Mouse (Mus musculus) forebrain, postnatal 0 days (tissue): ENCODE data around the gene Kcnip3. TPM values are rescaled to one million over a fixed set of nuclear protein-coding genes. Genes with fewer than 3 reads are reported as not detected.
A peak's percentile ranks its signal among the peaks of the same experiment; 100 is the strongest.

Experiments used
- ATAC-seq: fragments of 200-750 bp; cut with Nextera tagmentation; 2 replicates; pipeline ENCODE4 v1.8.0; 2017; ENCODE audit warnings: mild to moderate bottlenecking, moderate library complexity
- DNase-seq: peaks from one replicate; pipeline ENCODE4 v3.0.0-alpha.2; 2015
- H3K27ac ChIP-seq: fragments of 300-500 bp; sonication (generic); 2 replicates; pipeline ENCODE4 v1.5.1; 2014; ENCODE audit warnings: low read depth, mild to moderate bottlenecking, antibody characterized with exemption, low read length, moderate library complexity, mixed read lengths
- H3K27me3 ChIP-seq: fragments of 300-500 bp; sonication (generic); 2 replicates; pipeline ENCODE4 v1.6.1; 2014; ENCODE audit warnings: mild to moderate bottlenecking, low read length, mixed read lengths; ENCODE audit not compliant: insufficient read depth
- H3K36me3 ChIP-seq: fragments of 300-500 bp; sonication (generic); 2 replicates; pipeline ENCODE4 v1.6.1; 2014; ENCODE audit warnings: mild to moderate bottlenecking, moderate library complexity; ENCODE audit not compliant: insufficient read depth
- H3K4me1 ChIP-seq: fragments of 300-500 bp; sonication (generic); 2 replicates; pipeline ENCODE4 v1.6.1; 2014; ENCODE audit warnings: antibody characterized with exemption; ENCODE audit not compliant: insufficient read depth
- H3K4me2 ChIP-seq: fragments of 300-500 bp; sonication (generic); 2 replicates; pipeline ENCODE4 v1.6.1; 2014; ENCODE audit warnings: low read depth, mild to moderate bottlenecking, moderate library complexity
- H3K4me3 ChIP-seq: fragments of 300-500 bp; sonication (generic); 2 replicates; pipeline ENCODE4 v1.5.1; 2014; ENCODE audit warnings: low read depth, low read length, mixed read lengths
- H3K9ac ChIP-seq: fragments of 300-500 bp; sonication (generic); 2 replicates; pipeline ENCODE4 v1.6.1; 2014; ENCODE audit warnings: mild to moderate bottlenecking
- H3K9me3 ChIP-seq: fragments of 300-500 bp; sonication (generic); 2 replicates; pipeline ENCODE4 v1.6.1; 2016; ENCODE audit warnings: low read length
- CTCF ChIP-seq: sonication (generic); IDR thresholded peaks from 2 replicates; pipeline ENCODE4 v1.5.1; 2016; ENCODE audit warnings: antibody characterized with exemption, control low read depth, low read depth
- WGBS: fragments of 180-500 bp; shearing (Covaris S2); extraction: QIAGEN DNeasy Blood & Tissue Kit; methylation state at CpG from one replicate; pipeline ENCODE4 v1.1.7; 2014; 5-methylcytosine and 5-hydroxymethylcytosine counted together
- polyA plus RNA-seq: library from polyadenylated mRNA; unstranded; fragments of >200 nt; fragmentation: Nextera tagmentation; extraction: Ambion mirVana; gene quantifications from 2 replicates; pipeline ENCODE4 v1.2.1, GENCODE M21; 2015
- total RNA-seq: library from RNA; depleted of rRNA; stranded (reverse); fragments of >200 nt; gene quantifications from 2 replicates; pipeline ENCODE4 v1.2.3, GENCODE M21; 2014

Kcnip3 gene
- total and polyA plus RNA-seq, 2 experiments from 2014 or later, result 15.8 to 27.8 TPM

DNA sequence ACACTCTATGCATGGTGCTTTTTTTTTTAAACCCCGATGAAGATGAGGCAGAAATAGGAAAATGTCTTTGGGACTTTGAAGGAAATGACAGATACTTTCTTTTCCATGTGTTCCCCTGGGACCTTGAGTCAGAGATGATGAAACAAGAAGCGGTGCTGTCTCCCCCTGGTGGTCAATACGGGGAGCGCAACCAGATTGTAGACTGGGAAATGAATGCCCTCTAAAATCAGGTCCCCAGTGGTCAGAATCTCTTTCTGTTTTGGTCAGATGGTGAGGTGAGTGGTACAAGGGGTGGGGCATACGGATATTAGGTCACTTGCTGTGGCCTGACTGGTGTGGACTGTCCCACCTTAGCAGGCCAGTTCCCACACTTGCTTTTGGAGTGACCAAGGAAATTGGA lies 68.1 kb downstream of the Kcnip3 start:
- no peaks in the 10 kb centered on the region for H3K4me1 ChIP-seq
- peak; percentile 47; the same call in 1 of the 2 replicates for ATAC-seq
- no peak overlapping the region for H3K9ac ChIP-seq
- H3K4me2 ChIP-seq, result no peak overlapping the region
- WGBS, result 6% methylated on average over 5 of the region's 5 CpGs
- no peaks in the 10 kb centered on the region; the same call in 1 of the 2 replicates for H3K27me3 ChIP-seq
- no peak overlapping the region for H3K4me3 ChIP-seq
- H3K36me3 ChIP-seq, result no peaks in the 10 kb centered on the region
- no peak overlapping the region for H3K27ac ChIP-seq
- DNase-seq, result peak; percentile 78
- peak; percentile 91 for TF ChIP-seq CTCF
- no peaks in the 10 kb centered on the region for H3K9me3 ChIP-seq

DNA sequence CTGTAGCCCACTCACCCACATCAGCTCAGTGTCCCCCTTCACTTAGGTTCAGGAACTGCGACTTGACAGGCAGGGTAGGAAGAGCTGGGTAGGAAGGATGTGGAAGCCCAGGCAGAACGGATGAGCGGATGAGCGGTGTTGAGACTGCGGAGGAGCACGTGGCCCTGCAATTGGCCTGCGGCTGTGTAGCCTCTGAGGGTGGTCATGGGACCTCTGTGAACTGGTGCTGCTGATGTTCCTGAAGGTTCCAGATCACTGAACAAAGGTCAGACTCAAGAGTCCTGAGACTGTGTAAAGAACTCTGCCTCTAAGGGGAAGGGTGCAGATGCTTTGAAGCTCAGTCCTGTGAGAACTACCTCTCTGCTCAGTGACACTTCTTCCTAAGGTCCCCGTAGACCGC lies 68.8 kb downstream of the Kcnip3 start:
- H3K27ac ChIP-seq, result no peak overlapping the region
- DNase-seq, result no peak
- H3K4me3 ChIP-seq, result no peak overlapping the region
- no peak for ATAC-seq
- 78% methylated on average over 9 of the region's 9 CpGs for WGBS
- H3K27me3 ChIP-seq, result no peaks in the 10 kb centered on the region; the same call in 1 of the 2 replicates
- no peak overlapping the region for H3K9ac ChIP-seq
- H3K4me2 ChIP-seq, result no peak overlapping the region
- H3K4me1 ChIP-seq, result no peaks in the 10 kb centered on the region
- TF ChIP-seq CTCF, result no peak
- no peaks in the 10 kb centered on the region for H3K36me3 ChIP-seq
- H3K9me3 ChIP-seq, result no peaks in the 10 kb centered on the region

DNA sequence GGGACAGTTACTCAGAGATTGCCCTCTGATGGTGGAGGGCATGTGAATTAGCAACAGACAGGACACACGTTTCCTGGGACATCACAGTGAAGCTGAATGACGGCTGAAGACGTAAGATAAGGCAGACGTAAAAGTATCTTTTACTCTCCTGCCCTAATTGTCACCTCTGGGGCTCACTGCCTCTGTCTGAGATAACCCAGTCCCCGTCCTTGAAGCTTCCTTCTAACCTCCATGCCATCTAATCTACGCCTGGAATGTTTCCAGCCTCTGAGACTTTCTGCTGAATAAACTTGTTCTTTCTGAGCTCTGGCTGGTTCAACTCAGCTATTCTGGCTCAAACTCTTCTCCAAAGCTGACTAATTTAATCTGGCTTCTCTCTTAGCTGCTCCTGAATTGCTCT lies 70.1 kb downstream of the Kcnip3 start:
- no peak for DNase-seq
- H3K4me1 ChIP-seq, result no peaks in the 10 kb centered on the region

DNA sequence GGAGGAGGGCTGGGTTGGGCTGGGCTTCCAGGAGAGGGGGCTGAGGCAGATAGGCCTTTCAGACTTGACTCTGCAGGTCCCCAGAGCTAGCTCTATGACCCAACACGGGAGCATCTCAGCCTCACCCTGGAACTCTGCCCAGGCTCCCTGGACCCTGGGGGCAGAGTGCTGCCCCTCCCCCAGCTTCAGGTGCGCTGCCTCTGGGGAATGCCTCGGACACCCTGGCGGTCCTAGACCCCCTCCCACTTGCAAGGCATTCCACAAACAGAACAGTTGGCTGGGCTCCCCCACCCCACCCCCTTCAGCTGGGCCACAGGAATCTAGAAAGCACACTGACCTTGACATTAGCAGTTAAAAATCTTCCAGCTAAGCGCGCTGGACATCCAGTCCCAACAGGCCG lies 72.2 kb downstream of the Kcnip3 start:
- no peak for TF ChIP-seq CTCF
- WGBS, result 46% methylated on average over 7 of the region's 7 CpGs

More for the DNA sequence above, 70.1 kb downstream of the Kcnip3 start:
- Histone ChIP-seq H3K4me2 (no peak overlapping the region), H3K9me3 (no peaks in the 10 kb centered on the region), H3K36me3 (no peaks in the 10 kb centered on the region), H3K9ac (no peak overlapping the region), H3K27ac (no peak overlapping the region), H3K27me3 (no peaks in the 10 kb centered on the region; the same call in 1 of the 2 replicates), H3K4me3 (no peak overlapping the region)
- ATAC-seq, result no peak
- no peak for TF ChIP-seq CTCF
- 66% methylated on average over 6 of the region's 6 CpGs for WGBS

DNA sequence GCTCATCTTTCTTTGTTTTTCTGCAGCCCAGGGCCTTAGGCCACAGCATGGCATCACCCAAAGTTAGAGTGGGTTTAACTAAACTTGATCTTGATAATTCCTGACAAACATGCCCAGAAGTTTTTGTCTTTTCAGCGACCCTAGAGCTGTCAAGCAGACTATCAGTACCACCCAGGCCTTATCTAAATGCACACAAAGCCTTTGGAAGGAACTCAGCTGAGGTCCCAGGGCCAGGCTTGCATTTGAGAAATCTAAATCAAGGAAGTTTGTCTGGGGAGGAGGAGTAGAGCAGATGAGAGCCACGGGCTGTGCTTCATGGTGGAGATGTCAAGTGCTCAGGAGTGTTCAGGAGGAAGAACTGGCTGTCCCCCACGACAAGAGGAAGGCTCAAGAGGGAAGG lies 75.0 kb downstream of the Kcnip3 start:
- H3K27ac ChIP-seq, result no peak overlapping the region
- no peaks in the 10 kb centered on the region for H3K36me3 ChIP-seq
- no peak for ATAC-seq
- WGBS, result 54% methylated on average over 3 of the region's 3 CpGs
- DNase-seq, result no peak
- peaks cover 11% of the 10 kb centered on the region; the same call in 1 of the 2 replicates for H3K4me1 ChIP-seq
- no peak overlapping the region for H3K9ac ChIP-seq
- H3K9me3 ChIP-seq, result no peaks in the 10 kb centered on the region
- H3K4me2 ChIP-seq, result no peak overlapping the region
- TF ChIP-seq CTCF, result no peak
- no peak overlapping the region for H3K4me3 ChIP-seq
- no peaks in the 10 kb centered on the region; the same call in 1 of the 2 replicates for H3K27me3 ChIP-seq

More for the DNA sequence above, 72.2 kb downstream of the Kcnip3 start:
- no peaks in the 10 kb centered on the region for H3K36me3 ChIP-seq
- no peaks in the 10 kb centered on the region for H3K9me3 ChIP-seq
- no peak overlapping the region for H3K27ac ChIP-seq
- ATAC-seq, result no peak
- no peak overlapping the region for H3K9ac ChIP-seq
- peaks cover 3% of the 10 kb centered on the region; the same call in 1 of the 2 replicates for H3K4me1 ChIP-seq
- no peak overlapping the region for H3K4me2 ChIP-seq
- no peak for DNase-seq
- H3K27me3 ChIP-seq, result no peaks in the 10 kb centered on the region; the same call in 1 of the 2 replicates
- H3K4me3 ChIP-seq, result no peak overlapping the region

DNA sequence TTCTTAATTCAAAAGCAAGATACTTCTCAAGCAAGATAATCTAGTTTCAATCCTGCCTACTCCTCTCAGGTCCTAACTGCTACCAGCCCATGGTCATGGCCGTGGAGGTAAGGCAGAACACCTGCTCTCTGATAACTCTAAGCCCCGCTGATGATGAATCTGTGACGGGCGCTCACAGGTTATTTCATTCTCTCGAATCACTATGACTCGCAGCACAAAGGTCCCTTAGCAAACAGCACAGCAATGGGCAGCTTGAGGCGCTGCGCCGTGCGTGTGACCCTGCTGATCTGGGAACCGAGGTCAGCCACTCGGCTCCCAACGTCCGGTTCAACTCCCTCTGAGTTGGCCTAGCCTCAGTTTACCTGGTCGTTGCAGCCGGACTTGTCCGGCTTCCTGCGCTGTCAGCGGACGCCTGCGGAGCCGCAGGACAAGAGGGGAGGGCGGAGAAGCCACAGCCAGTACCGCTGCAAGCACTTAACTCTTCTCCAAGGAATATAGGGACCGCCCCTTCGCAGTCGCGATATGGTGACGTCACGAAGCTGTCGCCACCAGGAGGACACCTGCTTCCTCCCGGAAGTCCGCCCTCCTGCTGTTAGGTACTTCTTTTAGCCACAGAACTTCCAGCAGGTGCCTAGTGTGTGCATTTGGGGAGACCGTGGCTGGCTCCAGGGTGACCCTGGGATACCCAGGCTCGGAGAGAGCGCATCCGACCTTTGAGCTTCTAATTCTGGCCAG lies 77.7 kb downstream of the Kcnip3 start, which contains the start of gene Fahd2a:
Gene Fahd2a, minus strand, starts transcription at position 511 of the 735 bp plus-strand sequence.
- Histone ChIP-seq H3K36me3 (no peaks in the 10 kb centered on the region; the same call in none of the 2 replicates), H3K4me3 (peak within 1 kb of the TSS; percentile 88), H3K4me2 (peak within 1 kb of the TSS; percentile 80), H3K27me3 (no peaks in the 10 kb centered on the region), H3K9ac (peak within 1 kb of the TSS; percentile 79), H3K4me1 (peaks cover 11% of the 10 kb centered on the region; the same call in 1 of the 2 replicates), H3K9me3 (no peaks in the 10 kb centered on the region), H3K27ac (peak within 1 kb of the TSS; percentile 35; the same call in 1 of the 2 replicates)
- 4% methylated on average over 36 of the region's 37 CpGs for WGBS
- peak; percentile 33; the same call in 1 of the 2 replicates for TF ChIP-seq CTCF
- peak; percentile 94 for DNase-seq
- peak; percentile 98 for ATAC-seq

DNA sequence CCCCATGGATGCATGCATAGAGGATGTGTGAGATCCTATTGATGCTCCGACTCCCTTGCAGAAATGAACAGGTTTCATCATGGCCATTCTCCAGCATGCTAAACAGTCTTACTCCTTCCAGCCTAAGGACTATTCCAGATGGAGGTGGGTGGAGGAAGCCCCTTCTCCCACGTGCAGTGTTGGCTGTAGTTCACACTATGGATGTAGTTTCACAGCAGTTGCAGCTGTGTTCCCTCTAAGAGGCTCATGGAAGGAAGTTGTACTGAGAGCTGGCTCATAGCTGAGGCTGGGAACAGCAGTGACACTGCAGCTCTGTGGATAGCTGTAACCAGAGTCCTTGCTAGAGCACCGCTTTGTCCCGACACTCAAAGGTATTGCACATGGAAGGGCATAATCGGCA lies 84.2 kb downstream of the Kcnip3 start:
- H3K9me3 ChIP-seq, result no peaks in the 10 kb centered on the region
- DNase-seq (no peak), ATAC-seq (no peak)
- TF ChIP-seq CTCF, result no peak
- H3K4me3 ChIP-seq, result no peak overlapping the region
- H3K4me2 ChIP-seq, result no peak overlapping the region
- H3K27ac ChIP-seq, result no peak overlapping the region
- no peaks in the 10 kb centered on the region for H3K27me3 ChIP-seq
- H3K36me3 ChIP-seq, result peaks cover 14% of the 10 kb centered on the region
- 89% methylated on average over 5 of the region's 5 CpGs for WGBS
- H3K9ac ChIP-seq, result no peak overlapping the region
- no peaks in the 10 kb centered on the region for H3K4me1 ChIP-seq
